Mouse (Mus musculus) natural killer cell, adult 2 months (primary cell): ENCODE data around the gene Sbno1.
"Not testable (repeated sequence)": the region's sequence is repeated elsewhere in the genome, so short reads cannot be mapped to it uniquely, and the experiment has no call there.

Experiments
- DNase-seq, 2 experiments: peaks; one replicate each; pipeline ENCODE4 v3.0.0; 2022; ENCODE audit warnings: low spot score in 2 of 2

Sbno1 gene

GRCm38 (mm10) chr5:124425412-124426259 is at the start of gene Sbno1:
Sbno1 (minus strand) TSS chr5:124426001.
- peak; percentile 94 to 95 for DNase-seq

GRCm38 (mm10) chr5:124470591-124471171 is 44.9 kb upstream of the Sbno1 start:
- DNase-seq: peak in 1 of 2 experiments; percentile 45

- no peak for DNase-seq
These were observed 43.7 kb upstream of the Sbno1 start for GRCm38 (mm10) chr5:124469486-124469885.

GRCm38 (mm10) chr5:124468365-124468764 is 42.6 kb upstream of the Sbno1 start:
- no peak for DNase-seq

GRCm38 (mm10) chr5:124467766-124468165 is 42.0 kb upstream of the Sbno1 start:
- no peak for DNase-seq

- DNase-seq: no peak
These were observed 39.1 kb upstream of the Sbno1 start for GRCm38 (mm10) chr5:124464905-124465304.

GRCm38 (mm10) chr5:124463462-124463861 is 37.7 kb upstream of the Sbno1 start:
- DNase-seq: no peak

GRCm38 (mm10) chr5:124462297-124463025 is 36.7 kb upstream of the Sbno1 start:
- DNase-seq: no peak

- not testable (repeated sequence) for DNase-seq
These were observed 35.1 kb upstream of the Sbno1 start for GRCm38 (mm10) chr5:124460922-124461321.

- DNase-seq: no peak
These were observed 31.0 kb upstream of the Sbno1 start for GRCm38 (mm10) chr5:124456762-124457161.

GRCm38 (mm10) chr5:124454082-124454419 is 28.2 kb upstream of the Sbno1 start:
- DNase-seq: no peak

GRCm38 (mm10) chr5:124453339-124454081 is 27.7 kb upstream of the Sbno1 start:
- no peak for DNase-seq

- DNase-seq: no peak
These were observed 26.9 kb upstream of the Sbno1 start for GRCm38 (mm10) chr5:124452494-124453228.

GRCm38 (mm10) chr5:124450641-124451340 is 25.0 kb upstream of the Sbno1 start:
- no peak for DNase-seq

- DNase-seq: no peak
These were observed 24.2 kb upstream of the Sbno1 start for GRCm38 (mm10) chr5:124450051-124450450.

GRCm38 (mm10) chr5:124449494-124449893 is 23.7 kb upstream of the Sbno1 start:
- no peak for DNase-seq

- peak; percentile 35 to 57 for DNase-seq
These were observed 20.6 kb upstream of the Sbno1 start for GRCm38 (mm10) chr5:124446301-124446881.

- peak in 1 of 2 experiments; percentile 18 for DNase-seq
These were observed 20.0 kb upstream of the Sbno1 start for GRCm38 (mm10) chr5:124445621-124446293.
